Mouse (Mus musculus) megakaryocyte, embryonic 14.5 days (primary cell): ENCODE measurements around the gene Fga. TPM values are rescaled to one million over a fixed set of nuclear protein-coding genes. Genes with fewer than 3 reads are reported as not detected.

ENCODE experiments used
- H3K27me3 ChIP-seq: replicated peaks from 2 replicates; pipeline ENCODE3; 2012; ENCODE audit warnings: inconsistent platforms
- H3K36me3 ChIP-seq: replicated peaks from 2 replicates; pipeline ENCODE3; 2012; ENCODE audit warnings: low read length, inconsistent platforms, mixed read lengths
- H3K4me1 ChIP-seq: 2 replicates; pipeline ENCODE4 v1.6.1; 2012; ENCODE audit warnings: inconsistent platforms
- H3K4me3 ChIP-seq: replicated peaks from 2 replicates; pipeline ENCODE3; 2012; ENCODE audit warnings: moderate library complexity, mild to moderate bottlenecking, inconsistent platforms
- H3K9me3 ChIP-seq: 2 replicates; pipeline ENCODE4 v1.6.1; 2012; ENCODE audit warnings: inconsistent platforms
- FLI1 ChIP-seq: IDR thresholded peaks from 2 replicates; pipeline ENCODE4 v1.6.1; 2012; ENCODE audit warnings: low read length, inconsistent platforms, mixed read lengths
- GATA1 ChIP-seq: IDR thresholded peaks from 3 replicates; pipeline ENCODE4 v1.6.1; 2012; ENCODE audit warnings: mixed read lengths, low read length, inconsistent platforms, borderline replicate concordance
- polyA plus RNA-seq: library from polyadenylated mRNA; stranded (reverse); fragments of >175 nt; gene quantifications from 2 replicates; pipeline ENCODE4 v1.2.3, GENCODE M21; 2012; ENCODE audit warnings: low replicate concordance; ENCODE audit not compliant: insufficient read depth

The Fga gene
- polyA plus RNA-seq, 1 experiment, result not detected

DNA sequence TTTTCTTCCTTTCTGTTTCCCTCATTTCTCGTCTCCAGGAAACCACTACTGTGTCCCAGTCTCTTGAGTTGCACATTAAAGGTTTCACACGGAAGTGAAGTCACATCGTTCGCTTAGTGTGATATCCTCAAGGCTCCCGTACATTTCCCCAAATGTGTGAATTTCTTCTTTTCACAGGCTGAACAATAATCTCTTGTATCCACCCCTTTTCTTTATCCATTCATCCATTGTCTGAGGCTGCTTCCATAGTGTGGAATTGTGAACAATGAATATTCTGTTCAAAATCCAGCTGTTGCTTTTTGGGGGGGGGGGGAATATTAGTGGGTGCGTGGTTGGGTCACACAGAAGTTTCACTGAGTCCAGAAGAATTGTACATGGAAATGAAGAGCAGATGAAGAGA lies 840 bp upstream of the Fga start:
- TF ChIP-seq FLI1 (no peak), GATA1 (no peak)
- H3K9me3 ChIP-seq, result 0 out of 2 replicates have a peak, but pooled peaks cover 4% of the 10 kb centered on the region
- peaks cover 2% of the 10 kb centered on the region for H3K27me3 ChIP-seq
- H3K4me3 ChIP-seq, result no peak overlapping the region
- H3K4me1 ChIP-seq, result no peaks in the 10 kb centered on the region
- no peaks in the 10 kb centered on the region for H3K36me3 ChIP-seq

DNA sequence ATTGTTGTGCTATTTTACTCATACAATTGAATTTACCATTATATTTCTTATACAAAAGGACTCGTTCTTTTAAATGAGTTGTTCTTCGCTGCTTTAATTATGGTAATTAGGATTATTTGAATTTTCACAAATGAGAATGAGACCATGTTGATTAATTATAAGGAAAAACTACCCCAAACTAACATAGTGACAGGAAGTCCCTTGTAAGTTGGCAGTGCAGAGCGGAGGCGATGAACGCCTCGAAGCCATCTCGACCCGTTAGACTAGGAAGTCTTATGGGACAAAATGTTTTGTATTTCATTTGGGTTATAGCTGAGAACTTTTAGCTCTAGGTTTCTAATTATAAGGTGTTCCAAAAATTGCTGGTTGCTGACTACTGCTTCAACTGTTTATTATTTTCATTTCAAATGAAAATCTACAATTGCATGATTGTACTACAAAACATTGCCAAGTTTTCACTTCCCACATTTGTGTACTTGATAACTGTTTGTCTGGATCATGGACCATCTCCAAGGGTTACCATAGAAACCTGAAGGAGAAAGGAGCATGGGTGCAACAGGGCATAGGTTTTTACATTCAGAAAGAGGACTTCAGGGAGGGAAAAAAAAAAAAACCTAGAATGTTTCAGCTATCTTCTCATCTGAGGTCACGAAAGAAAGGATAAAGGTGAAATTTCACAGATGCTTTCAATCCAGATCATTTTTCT lies 1.8 kb downstream of the Fga start:
- Histone ChIP-seq H3K9me3 (no peaks in the 10 kb centered on the region), H3K36me3 (no peaks in the 10 kb centered on the region), H3K4me3 (no peak overlapping the region), H3K27me3 (peaks cover 2% of the 10 kb centered on the region), H3K4me1 (no peaks in the 10 kb centered on the region)
- TF ChIP-seq FLI1 (no peak), GATA1 (no peak)

DNA sequence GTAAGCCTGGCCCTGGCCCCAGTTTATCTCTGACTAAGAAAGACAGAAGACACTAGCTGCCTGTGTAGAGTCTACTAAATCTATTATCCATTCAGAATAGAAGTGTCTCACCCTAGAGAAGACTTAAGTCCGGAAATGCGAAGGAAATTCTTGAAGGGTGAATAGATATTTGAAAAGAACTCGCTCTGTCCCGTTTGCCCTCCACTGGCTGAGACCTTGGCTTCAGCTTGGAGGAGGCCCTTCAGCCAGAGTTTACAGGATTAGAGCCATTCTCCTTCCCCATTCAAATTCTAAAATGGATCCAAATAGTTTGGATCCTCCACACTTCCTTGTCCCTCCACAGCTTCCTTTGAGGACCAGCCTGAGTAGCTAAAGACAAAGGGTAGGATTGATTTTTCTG lies 4.5 kb downstream of the Fga start:
- H3K36me3 ChIP-seq, result no peaks in the 10 kb centered on the region

DNA sequence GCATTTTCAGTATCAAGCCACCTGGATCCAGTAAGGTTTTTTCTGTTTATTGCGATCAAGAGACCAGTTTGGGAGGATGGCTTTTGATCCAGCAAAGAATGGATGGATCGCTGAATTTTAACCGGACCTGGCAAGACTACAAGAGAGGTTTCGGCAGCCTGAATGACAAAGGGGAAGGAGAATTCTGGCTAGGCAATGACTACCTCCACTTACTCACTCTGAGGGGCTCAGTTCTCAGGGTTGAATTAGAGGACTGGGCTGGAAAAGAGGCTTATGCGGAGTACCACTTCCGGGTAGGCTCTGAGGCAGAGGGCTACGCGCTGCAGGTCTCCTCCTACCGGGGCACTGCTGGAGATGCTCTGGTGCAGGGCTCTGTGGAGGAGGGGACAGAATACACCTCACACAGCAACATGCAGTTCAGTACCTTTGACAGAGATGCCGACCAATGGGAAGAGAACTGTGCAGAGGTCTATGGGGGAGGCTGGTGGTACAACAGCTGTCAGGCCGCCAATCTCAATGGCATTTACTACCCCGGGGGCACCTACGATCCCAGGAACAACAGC lies 7.0 kb downstream of the Fga start:
- no peaks in the 10 kb centered on the region for H3K4me1 ChIP-seq

More for the DNA sequence above, 4.5 kb downstream of the Fga start:
- Histone ChIP-seq H3K4me3 (no peak overlapping the region), H3K4me1 (no peaks in the 10 kb centered on the region), H3K27me3 (peaks cover 7% of the 10 kb centered on the region), H3K9me3 (peaks cover 4% of the 10 kb centered on the region; the same call in 1 of the 2 replicates)
- no peak for TF ChIP-seq FLI1
- no peak for TF ChIP-seq GATA1

DNA sequence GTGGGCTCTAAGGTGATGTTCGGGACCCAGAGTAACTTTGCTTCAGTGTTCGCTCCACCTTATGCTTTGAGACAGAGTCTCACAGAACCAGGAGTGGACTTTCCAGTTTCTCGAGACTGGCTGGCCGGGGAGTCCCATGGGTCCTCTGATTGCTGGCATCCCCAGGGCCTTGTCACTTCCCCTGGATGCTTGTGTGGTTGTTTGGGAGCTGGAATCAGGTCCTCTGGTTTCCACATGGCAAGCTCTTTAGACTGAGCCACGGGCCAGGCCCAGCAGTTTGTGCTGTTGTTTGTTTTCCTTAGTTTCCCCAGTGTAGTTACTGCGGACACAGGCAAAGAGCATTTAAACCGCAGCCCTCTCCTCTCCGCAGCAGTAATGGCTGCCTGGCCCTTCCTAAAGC lies 7.9 kb downstream of the Fga start:
- H3K9me3 ChIP-seq, result peaks cover 4% of the 10 kb centered on the region; the same call in 1 of the 2 replicates
- H3K36me3 ChIP-seq, result no peaks in the 10 kb centered on the region
- TF ChIP-seq GATA1 (no peak), FLI1 (no peak)
- H3K4me1 ChIP-seq, result no peaks in the 10 kb centered on the region
- H3K27me3 ChIP-seq, result peaks cover 4% of the 10 kb centered on the region
- H3K4me3 ChIP-seq, result no peak overlapping the region

More for the DNA sequence above, 7.0 kb downstream of the Fga start:
- Histone ChIP-seq H3K4me3 (no peak overlapping the region), H3K36me3 (no peaks in the 10 kb centered on the region), H3K9me3 (peaks cover 4% of the 10 kb centered on the region; the same call in 1 of the 2 replicates), H3K27me3 (peaks cover 4% of the 10 kb centered on the region)
- TF ChIP-seq FLI1, result no peak
- no peak for TF ChIP-seq GATA1

DNA sequence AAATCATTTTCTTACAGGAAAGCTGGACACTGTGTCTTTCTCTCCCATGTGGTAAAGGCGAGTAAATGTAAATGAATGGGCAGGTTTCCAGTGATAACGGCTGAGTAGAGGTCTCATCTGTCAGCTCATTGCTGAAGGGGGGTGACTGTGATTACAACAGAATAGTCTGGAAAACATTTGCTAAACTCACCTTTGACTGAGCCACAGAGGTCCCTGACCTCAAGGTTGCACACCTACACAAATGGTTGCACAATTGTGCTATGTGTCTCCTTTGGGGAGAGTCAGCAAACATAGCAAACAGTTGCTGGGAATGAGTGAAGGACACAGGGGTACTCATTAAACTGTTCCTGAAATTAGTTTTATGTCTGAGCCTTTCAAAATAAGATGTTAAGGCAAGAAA lies 13.0 kb downstream of the Fga start:
- Histone ChIP-seq H3K36me3 (no peaks in the 10 kb centered on the region), H3K4me1 (no peaks in the 10 kb centered on the region), H3K4me3 (no peak overlapping the region), H3K9me3 (no peaks in the 10 kb centered on the region), H3K27me3 (peaks cover 4% of the 10 kb centered on the region)
- no peak for TF ChIP-seq FLI1
- no peak for TF ChIP-seq GATA1

DNA sequence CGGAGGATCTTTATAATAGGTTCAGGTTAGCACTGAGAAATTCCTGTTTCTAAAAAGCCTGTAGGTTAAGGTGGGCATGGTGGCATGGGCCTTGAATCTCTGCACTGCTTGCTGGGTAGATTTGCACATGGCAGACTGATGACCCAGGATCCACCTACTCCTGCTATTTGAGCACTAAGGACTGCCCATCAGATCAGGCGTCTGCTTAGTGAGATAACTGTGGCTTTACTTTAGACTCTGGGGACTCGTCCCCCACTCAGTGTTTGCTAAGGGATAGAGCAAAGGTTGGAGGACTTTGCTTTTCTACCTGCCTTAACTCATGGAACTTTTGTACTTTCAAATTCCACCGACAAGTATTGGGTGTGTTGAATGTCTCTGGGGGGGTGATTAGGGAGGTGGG lies 13.8 kb downstream of the Fga start:
- Histone ChIP-seq H3K27me3 (peaks cover 4% of the 10 kb centered on the region), H3K4me1 (no peaks in the 10 kb centered on the region), H3K9me3 (no peaks in the 10 kb centered on the region), H3K36me3 (no peaks in the 10 kb centered on the region), H3K4me3 (no peak overlapping the region)
- TF ChIP-seq FLI1, result no peak
- no peak for TF ChIP-seq GATA1

DNA sequence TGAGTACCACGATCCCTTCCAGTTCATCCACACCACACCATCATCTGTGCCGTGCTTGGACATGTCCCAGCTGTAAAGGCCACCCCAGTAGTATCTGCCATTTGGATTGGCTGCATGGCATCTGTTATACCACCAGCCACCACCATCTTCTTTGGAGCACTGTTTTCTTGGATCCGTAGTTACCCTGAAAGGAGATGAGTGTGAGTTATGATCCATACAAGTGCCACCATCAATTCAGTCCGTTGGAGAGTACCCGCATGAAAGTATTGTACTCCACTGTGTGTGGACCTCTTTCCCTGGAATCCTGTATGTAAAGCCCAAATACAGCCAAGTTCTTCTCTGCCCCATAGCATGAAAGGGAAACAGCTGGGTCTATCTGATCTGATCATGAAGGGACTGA lies 16.6 kb downstream of the Fga start:
- H3K4me3 ChIP-seq, result no peak overlapping the region
- peaks cover 6% of the 10 kb centered on the region for H3K27me3 ChIP-seq
- no peaks in the 10 kb centered on the region for H3K9me3 ChIP-seq
- no peaks in the 10 kb centered on the region for H3K36me3 ChIP-seq
- H3K4me1 ChIP-seq, result no peaks in the 10 kb centered on the region
- TF ChIP-seq GATA1 (no peak), FLI1 (no peak)

DNA sequence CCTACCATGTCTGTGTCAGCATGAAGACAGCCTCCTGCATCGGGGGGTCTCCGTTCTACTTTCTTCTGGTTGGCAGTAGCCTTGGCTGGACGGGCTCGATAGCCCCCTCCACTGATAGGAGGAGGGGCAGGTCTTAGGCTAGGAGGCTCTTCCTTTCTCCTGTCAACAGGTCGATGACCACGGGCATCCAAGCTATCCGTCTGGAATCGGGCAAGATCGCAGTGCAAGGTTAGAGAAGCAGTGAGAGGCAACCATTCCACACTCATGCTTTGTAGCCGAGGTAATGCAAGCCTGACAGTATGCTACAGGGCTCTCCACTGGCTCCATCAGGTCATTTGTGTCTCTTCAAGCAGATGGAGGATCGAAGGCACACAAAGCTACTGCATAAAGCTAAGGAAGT lies 20.8 kb downstream of the Fga start:
- no peaks in the 10 kb centered on the region for H3K36me3 ChIP-seq
- no peaks in the 10 kb centered on the region for H3K4me1 ChIP-seq

DNA sequence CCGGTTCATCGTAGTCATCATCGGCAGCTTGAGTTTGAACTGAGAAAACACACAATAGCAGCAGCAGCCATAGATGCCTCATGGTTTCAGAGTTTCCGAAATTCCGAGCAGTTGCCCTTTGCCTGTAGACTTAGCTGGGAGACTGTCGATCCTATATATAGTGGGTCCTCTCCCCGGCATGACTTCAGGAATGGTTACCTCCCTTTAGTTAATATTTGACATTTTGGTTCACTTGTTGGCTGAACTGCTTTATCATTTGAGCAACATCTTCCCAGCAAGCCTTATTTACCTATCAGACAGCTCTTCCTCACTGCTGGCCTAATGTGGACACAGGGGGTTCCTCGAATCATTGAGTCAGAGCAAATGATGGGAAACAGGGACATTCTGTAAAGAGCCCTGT lies 23.8 kb downstream of the Fga start, which contains the start of gene Fgb:
Gene Fgb, minus strand, starts transcription at position 184 of the 400 bp plus-strand sequence.
- Histone ChIP-seq H3K9me3 (no peaks in the 10 kb centered on the region), H3K4me1 (peaks cover 13% of the 10 kb centered on the region), H3K27me3 (peaks cover 4% of the 10 kb centered on the region), H3K36me3 (no peaks in the 10 kb centered on the region), H3K4me3 (no peak within 1 kb of the TSS)
- no peak for TF ChIP-seq GATA1
- no peak for TF ChIP-seq FLI1

More for the DNA sequence above, 20.8 kb downstream of the Fga start:
- no peaks in the 10 kb centered on the region for H3K9me3 ChIP-seq
- TF ChIP-seq GATA1 (no peak), FLI1 (no peak)
- H3K27me3 ChIP-seq, result peaks cover 6% of the 10 kb centered on the region
- H3K4me3 ChIP-seq, result no peak overlapping the region
